Mouse (Mus musculus): Measurements from ENCODE around the gene Olfr1290. TPM values are rescaled to one million over a fixed set of nuclear protein-coding genes. Genes with fewer than 3 reads are reported as not detected.

Gene Olfr1290
- not detected in 2 replicates for total RNA-seq (2015; ENCODE audit: low replicate concordance)
- not detected in 2 replicates for total RNA-seq (2017; ENCODE audit: low replicate concordance)

GRCm38 (mm10) chr2:111493729-111494128 is at the start of gene Olfr1290:
Olfr1290 (minus strand) TSS chr2:111493829.
- no peak for ATAC-seq (replicated peaks; ENCODE audit: low FRiP score, poor library complexity, severe bottlenecking)

- ATAC-seq (replicated peaks; ENCODE audit: low FRiP score, poor library complexity, severe bottlenecking) = no peak
These were observed 46.6 kb upstream of the Olfr1290 start, which contains the start of gene Olfr1294 for GRCm38 (mm10) chr2:111540191-111540590. Olfr1294 (minus strand) TSS chr2:111540291.

- ATAC-seq (replicated peaks; ENCODE audit: low FRiP score, poor library complexity, severe bottlenecking) = no peak
These were observed 31.3 kb upstream of the Olfr1290 start, which contains the start of gene Olfr1293-ps for GRCm38 (mm10) chr2:111524903-111525302. Olfr1293-ps (plus strand) TSS chr2:111525203.

GRCm38 (mm10) chr2:111517451-111517850 is 23.8 kb upstream of the Olfr1290 start:
- ATAC-seq (replicated peaks; ENCODE audit: low FRiP score, poor library complexity, severe bottlenecking) = no peak

- no peak for ATAC-seq (replicated peaks; ENCODE audit: low FRiP score, poor library complexity, severe bottlenecking)
These were observed 3.3 kb upstream of the Olfr1290 start, which contains the start of gene Olfr1291-ps1 for GRCm38 (mm10) chr2:111496880-111497279. Olfr1291-ps1 (plus strand) TSS chr2:111497180.

- no peak for ATAC-seq (replicated peaks; ENCODE audit: low FRiP score, poor library complexity, severe bottlenecking)
These were observed 13.1 kb downstream of the Olfr1290 start, which contains the start of gene Olfr1289 for GRCm38 (mm10) chr2:111480519-111480918. Olfr1289 (plus strand) TSS chr2:111480819.

- ATAC-seq (replicated peaks; ENCODE audit: low FRiP score, poor library complexity, severe bottlenecking) = no peak
These were observed 19.8 kb downstream of the Olfr1290 start, which contains the start of gene Olfr1288 for GRCm38 (mm10) chr2:111473801-111474200. Olfr1288 (plus strand) TSS chr2:111474101.

- no peak for ATAC-seq (replicated peaks; ENCODE audit: low FRiP score, poor library complexity, severe bottlenecking)
These were observed 44.8 kb downstream of the Olfr1290 start, which contains the start of gene Olfr1287 for GRCm38 (mm10) chr2:111448842-111449241. Olfr1287 (plus strand) TSS chr2:111449142.

Other genes starting within 250 kb of the Olfr1290 start
- gene Olfr1276, start 239.3 kb downstream of the Olfr1290 start, total RNA-seq (2015; ENCODE audit: low replicate concordance) = not detected in 2 replicates
- gene Olfr1276, start 239.3 kb downstream of the Olfr1290 start, total RNA-seq (2017; ENCODE audit: low replicate concordance) = not detected in 2 replicates
- not detected in 2 replicates for gene Olfr1277, start 219.7 kb downstream of the Olfr1290 start, total RNA-seq (2015; ENCODE audit: low replicate concordance)
- not detected in 2 replicates for gene Olfr1277, start 219.7 kb downstream of the Olfr1290 start, total RNA-seq (2017; ENCODE audit: low replicate concordance)
- not detected in 2 replicates for gene Olfr1278, start 203.7 kb downstream of the Olfr1290 start, total RNA-seq (2015; ENCODE audit: low replicate concordance)
- 0.14 TPM in 1 of 2 replicates, not detected in the other for gene Olfr1278, start 203.7 kb downstream of the Olfr1290 start, total RNA-seq (2017; ENCODE audit: low replicate concordance)
- not detected in 2 replicates for gene Olfr1279, start 193.2 kb downstream of the Olfr1290 start, total RNA-seq (2015; ENCODE audit: low replicate concordance)
- gene Olfr1279, start 193.2 kb downstream of the Olfr1290 start, total RNA-seq (2017; ENCODE audit: low replicate concordance) = not detected in 2 replicates
- not detected in 2 replicates for gene Olfr1280, start 179.8 kb downstream of the Olfr1290 start, total RNA-seq (2015; ENCODE audit: low replicate concordance)
- not detected in 2 replicates for gene Olfr1280, start 179.8 kb downstream of the Olfr1290 start, total RNA-seq (2017; ENCODE audit: low replicate concordance)
- gene Olfr1281, start 167.3 kb downstream of the Olfr1290 start, total RNA-seq (2015; ENCODE audit: low replicate concordance) = not detected in 2 replicates
- gene Olfr1281, start 167.3 kb downstream of the Olfr1290 start, total RNA-seq (2017; ENCODE audit: low replicate concordance) = not detected in 2 replicates
- not detected in 2 replicates for gene Olfr1282, start 157.8 kb downstream of the Olfr1290 start, total RNA-seq (2015; ENCODE audit: low replicate concordance)
- not detected in 2 replicates for gene Olfr1282, start 157.8 kb downstream of the Olfr1290 start, total RNA-seq (2017; ENCODE audit: low replicate concordance)
- not detected in 2 replicates for gene Olfr1283, start 127.0 kb downstream of the Olfr1290 start, total RNA-seq (2015; ENCODE audit: low replicate concordance)
- not detected in 2 replicates for gene Olfr1283, start 127.0 kb downstream of the Olfr1290 start, total RNA-seq (2017; ENCODE audit: low replicate concordance)
- gene Olfr1284, start 118.3 kb downstream of the Olfr1290 start, total RNA-seq (2015; ENCODE audit: low replicate concordance) = not detected in 2 replicates
- gene Olfr1284, start 118.3 kb downstream of the Olfr1290 start, total RNA-seq (2017; ENCODE audit: low replicate concordance) = 1.5 TPM in 1 of 2 replicates, not detected in the other
- gene Olfr1286, start 70.7 kb downstream of the Olfr1290 start, total RNA-seq (2015; ENCODE audit: low replicate concordance) = not detected in 2 replicates
- not detected in 2 replicates for gene Olfr1286, start 70.7 kb downstream of the Olfr1290 start, total RNA-seq (2017; ENCODE audit: low replicate concordance)
- not detected in 2 replicates for gene Olfr1287, start 44.7 kb downstream of the Olfr1290 start, total RNA-seq (2015; ENCODE audit: low replicate concordance)
- gene Olfr1287, start 44.7 kb downstream of the Olfr1290 start, total RNA-seq (2017; ENCODE audit: low replicate concordance) = not detected in 2 replicates
- gene Olfr1288, start 19.7 kb downstream of the Olfr1290 start, total RNA-seq (2015; ENCODE audit: low replicate concordance) = not detected in 2 replicates
- not detected in 2 replicates for gene Olfr1288, start 19.7 kb downstream of the Olfr1290 start, total RNA-seq (2017; ENCODE audit: low replicate concordance)
- gene Olfr1289, start 13.0 kb downstream of the Olfr1290 start, total RNA-seq (2015; ENCODE audit: low replicate concordance) = not detected in 2 replicates
- not detected in 2 replicates for gene Olfr1289, start 13.0 kb downstream of the Olfr1290 start, total RNA-seq (2017; ENCODE audit: low replicate concordance)
- not detected in 2 replicates for gene Olfr1291-ps1, start 3.4 kb upstream of the Olfr1290 start, total RNA-seq (2015; ENCODE audit: low replicate concordance)
- not detected in 2 replicates for gene Olfr1291-ps1, start 3.4 kb upstream of the Olfr1290 start, total RNA-seq (2017; ENCODE audit: low replicate concordance)
- gene Olfr1293-ps, start 31.4 kb upstream of the Olfr1290 start, total RNA-seq (2015; ENCODE audit: low replicate concordance) = not detected in 2 replicates
- not detected in 2 replicates for gene Olfr1293-ps, start 31.4 kb upstream of the Olfr1290 start, total RNA-seq (2017; ENCODE audit: low replicate concordance)
- not detected in 2 replicates for gene Olfr1294, start 46.5 kb upstream of the Olfr1290 start, total RNA-seq (2015; ENCODE audit: low replicate concordance)
- gene Olfr1294, start 46.5 kb upstream of the Olfr1290 start, total RNA-seq (2017; ENCODE audit: low replicate concordance) = not detected in 2 replicates
- gene Olfr1295, start 75.9 kb upstream of the Olfr1290 start, total RNA-seq (2015; ENCODE audit: low replicate concordance) = not detected in 2 replicates
- not detected in 2 replicates for gene Olfr1295, start 75.9 kb upstream of the Olfr1290 start, total RNA-seq (2017; ENCODE audit: low replicate concordance)
- not detected in 2 replicates for gene Olfr1297, start 132.7 kb upstream of the Olfr1290 start, total RNA-seq (2015; ENCODE audit: low replicate concordance)
- not detected in 2 replicates for gene Olfr1297, start 132.7 kb upstream of the Olfr1290 start, total RNA-seq (2017; ENCODE audit: low replicate concordance)
- gene Olfr1298, start 155.4 kb upstream of the Olfr1290 start, total RNA-seq (2015; ENCODE audit: low replicate concordance) = not detected in 2 replicates
- gene Olfr1298, start 155.4 kb upstream of the Olfr1290 start, total RNA-seq (2017; ENCODE audit: low replicate concordance) = not detected in 2 replicates
- gene Olfr1299, start 167.6 kb upstream of the Olfr1290 start, total RNA-seq (2015; ENCODE audit: low replicate concordance) = not detected in 2 replicates
- not detected in 2 replicates for gene Olfr1299, start 167.6 kb upstream of the Olfr1290 start, total RNA-seq (2017; ENCODE audit: low replicate concordance)